Mouse (Mus musculus): ENCODE measurements around the gene Lmod3.

Lmod3 gene

GRCm38 (mm10) chr6:97252711-97253221 is at the start of gene Lmod3:
Gene Lmod3, minus strand, starts transcription at chr6:97252759.
- in situ Hi-C loops (cut with MseI, MboI): loop anchor here (10.0 to 25.0 kb wide), 2 partner anchors 272 to 485 kb away; no protein-coding TSS in a partner anchor

GRCm38 (mm10) chr6:97302303-97302702 is 49.7 kb upstream of the Lmod3 start:
- in situ Hi-C loops (cut with MseI, MboI): no loop called here

GRCm38 (mm10) chr6:97300659-97301058 is 48.1 kb upstream of the Lmod3 start:
- in situ Hi-C loops (cut with MseI, MboI): no loop called here

GRCm38 (mm10) chr6:97300180-97300579 is 47.6 kb upstream of the Lmod3 start:
- in situ Hi-C loops (cut with MseI, MboI): no loop called here

- in situ Hi-C loops (cut with MseI, MboI): no loop called here
Measured at GRCm38 (mm10) chr6:97297151-97297550, 44.6 kb upstream of the Lmod3 start.

- in situ Hi-C loops (cut with MseI, MboI): no loop called here
Measured at GRCm38 (mm10) chr6:97295866-97296527, 43.4 kb upstream of the Lmod3 start.

- in situ Hi-C loops (cut with MseI, MboI): no loop called here
Measured at GRCm38 (mm10) chr6:97295416-97295815, 42.9 kb upstream of the Lmod3 start.

- in situ Hi-C loops (cut with MseI, MboI): no loop called here
Measured at GRCm38 (mm10) chr6:97293667-97294569, 41.4 kb upstream of the Lmod3 start.

GRCm38 (mm10) chr6:97292894-97293293 is 40.3 kb upstream of the Lmod3 start:
- in situ Hi-C loops (cut with MseI, MboI): no loop called here

- in situ Hi-C loops (cut with MseI, MboI): no loop called here
Measured at GRCm38 (mm10) chr6:97292096-97292495, 39.5 kb upstream of the Lmod3 start.

- in situ Hi-C loops (cut with MseI, MboI): no loop called here
Measured at GRCm38 (mm10) chr6:97291159-97291908, 38.8 kb upstream of the Lmod3 start.

GRCm38 (mm10) chr6:97290687-97291086 is 38.1 kb upstream of the Lmod3 start:
- in situ Hi-C loops (cut with MseI, MboI): no loop called here

- in situ Hi-C loops (cut with MseI, MboI): no loop called here
Measured at GRCm38 (mm10) chr6:97289838-97290237, 37.3 kb upstream of the Lmod3 start.

GRCm38 (mm10) chr6:97289316-97289820 is 36.8 kb upstream of the Lmod3 start:
- in situ Hi-C loops (cut with MseI, MboI): no loop called here

- in situ Hi-C loops (cut with MseI, MboI): no loop called here
Measured at GRCm38 (mm10) chr6:97288047-97288855, 35.7 kb upstream of the Lmod3 start.

- in situ Hi-C loops (cut with MseI, MboI): no loop called here
Measured at GRCm38 (mm10) chr6:97286332-97286731, 33.8 kb upstream of the Lmod3 start.

- in situ Hi-C loops (cut with MseI, MboI): no loop called here
Measured at GRCm38 (mm10) chr6:97283676-97284075, 31.1 kb upstream of the Lmod3 start.

GRCm38 (mm10) chr6:97278878-97279277 is 26.3 kb upstream of the Lmod3 start:
- in situ Hi-C loops (cut with MseI, MboI): loop anchor here (5.0 to 10.0 kb wide), 3 partner anchors 133 to 246 kb away; no protein-coding TSS in a partner anchor

- in situ Hi-C loops (cut with MseI, MboI): loop anchor here (5.0 to 10.0 kb wide), 3 partner anchors 134 to 247 kb away; no protein-coding TSS in a partner anchor
Measured at GRCm38 (mm10) chr6:97278014-97278787, 25.6 kb upstream of the Lmod3 start.

Data from mouse trophoblast stem cell (cell line).